Comparison of ENCODE assay signal across 9 mouse cellular contexts in genomic region chrX:47970371-47970770, GRCm38 (mm10). TPM values are rescaled to one million over a fixed set of nuclear protein-coding genes. Genes with fewer than 3 reads are reported as not detected.
DNase-seq lines count a peak whose midpoint lies in the region.
"Had no signal": no experiment of that assay in that cellular context is flagged by ENCODE, and none has a peak within 500 bp of the region (broad histone marks: within the 10 kb centered on the region; RNA-seq: fewer than 3 reads in every experiment).

No protein-coding gene starts in this region.

- peak; percentile 62 for DNase-seq in layer of hippocampus, adult 11-12 months (ENCODE audit: low spot score)
- no peak for DNase-seq in layer of hippocampus, postnatal 25 days (ENCODE audit: extremely low spot score in 1 of 2, low spot score in 1 of 2)
- peak; percentile 42 for DNase-seq in fibroblast of lung, adult 2 months (ENCODE audit: low read depth)
- DNase-seq in layer of hippocampus, postnatal 36 days: peak; percentile 24 to 54
- DNase-seq in telencephalon, adult 2 months (ENCODE audit: low read depth, low spot score): peak; percentile 79
- DNase-seq in B cell, adult 2 months: no peak
- no peak for DNase-seq in cerebellum, adult 11-12 months
- DNase-seq: adrenal gland, postnatal 25 days; thymus, adult 2 months had no signal

RNA-seq across cellular contexts. Expression of gene Ocrl, which starts 58.2 kb away (rescaled TPM):
- total RNA-seq in layer of hippocampus, postnatal 25 days (2021): 10 to 100 TPM; 48.6 to 52.4 TPM
- 10 to 100 TPM; 52.4 to 57.6 TPM for total RNA-seq in layer of hippocampus, postnatal 36 days (2021)

Comparison
In these comparisons a context has a peak if more than half of its experiments do, and no peak if none do; other contexts are left out.
1. DNase-seq: peak in layer of hippocampus, adult 11-12 months (single experiment), fibroblast of lung, adult 2 months (single experiment), layer of hippocampus, postnatal 36 days (2 of 2) and telencephalon, adult 2 months (single experiment); none in layer of hippocampus, postnatal 25 days (0 of 2), B cell, adult 2 months (0 of 2) and cerebellum, adult 11-12 months (single experiment).